In the genomic region with DNA sequence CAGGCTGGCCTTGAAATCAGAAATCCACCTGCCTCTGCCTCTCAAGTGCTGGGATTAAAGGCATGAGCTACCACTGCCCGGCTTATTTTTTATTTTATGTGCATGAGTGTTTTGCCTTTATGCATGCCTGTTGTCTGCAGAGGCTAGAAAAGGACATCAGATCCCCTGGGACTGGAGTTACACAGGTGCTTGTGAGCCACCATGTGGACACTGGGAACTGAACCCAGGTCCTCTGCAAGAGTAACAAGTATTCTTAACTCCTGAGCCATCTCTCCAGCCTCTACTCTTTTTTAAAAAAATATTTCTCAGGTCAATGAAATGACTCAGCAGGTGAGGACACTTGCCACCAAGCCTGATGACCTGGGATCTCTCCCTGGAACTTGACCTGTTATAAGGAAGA, we compare ENCODE assay signal across 24 mouse cellular contexts. TPM values are rescaled to one million over a fixed set of nuclear protein-coding genes. Genes with fewer than 3 reads are reported as not detected.
DNase-seq lines count a peak whose midpoint lies in the region; ATAC-seq and TF ChIP-seq lines count a peak whose summit lies in the region.
"Had no signal": no experiment of that assay in that cellular context is flagged by ENCODE, and none has a peak within 500 bp of the region (broad histone marks: within the 10 kb centered on the region; RNA-seq: fewer than 3 reads in every experiment).

No protein-coding gene starts in this region.

- no peak overlapping the region for H3K4me3 ChIP-seq in bone marrow macrophage, adult 2 months (ENCODE audit: insufficient read depth, low read length)
- no peak overlapping the region for H3K4me3 ChIP-seq in forebrain, embryonic 16.5 days (replicated peaks; ENCODE audit: low read length)
- H3K4me3 ChIP-seq: embryonic facial prominence, embryonic 13.5 days; embryonic facial prominence, embryonic 15.5 days; erythroblast, embryonic 14.5 days; forebrain, embryonic 10.5 days; forebrain, embryonic 12.5 days had no signal

- H3K4me1 ChIP-seq in bone marrow macrophage, adult 2 months (ENCODE audit: control insufficient read depth, insufficient read depth, low read length): peaks cover 34% of the 10 kb centered on the region
- no peaks in the 10 kb centered on the region for H3K4me1 ChIP-seq in forebrain, embryonic 16.5 days (replicated peaks; ENCODE audit: control insufficient read depth, insufficient read depth, low read length)
- H3K4me1 ChIP-seq: embryonic facial prominence, embryonic 13.5 days; embryonic facial prominence, embryonic 15.5 days; forebrain, embryonic 10.5 days; forebrain, embryonic 12.5 days had no signal

- 86% methylated on average over 1 of the region's 1 CpGs for WGBS in forebrain, embryonic 16.5 days

- peak overlapping the region; percentile 48; the same call in 1 of the 2 replicates for H3K27ac ChIP-seq in bone marrow macrophage, adult 2 months (ENCODE audit: insufficient read depth, low read depth, low read length)
- no peak overlapping the region for H3K27ac ChIP-seq in forebrain, embryonic 16.5 days (ENCODE audit: low read length)
- H3K27ac ChIP-seq: embryonic facial prominence, embryonic 13.5 days; embryonic facial prominence, embryonic 15.5 days; forebrain, embryonic 10.5 days; forebrain, embryonic 12.5 days had no signal

- no peaks in the 10 kb centered on the region for H3K36me3 ChIP-seq in forebrain, embryonic 16.5 days (ENCODE audit: control insufficient read depth, insufficient read depth)
- H3K36me3 ChIP-seq: embryonic facial prominence, embryonic 13.5 days; embryonic facial prominence, embryonic 15.5 days; forebrain, embryonic 10.5 days; forebrain, embryonic 12.5 days; G1E had no signal

- no peaks in the 10 kb centered on the region for H3K27me3 ChIP-seq in forebrain, embryonic 16.5 days (replicated peaks; ENCODE audit: control insufficient read depth, insufficient read depth, low read length)
- H3K27me3 ChIP-seq: embryonic facial prominence, embryonic 13.5 days; embryonic facial prominence, embryonic 15.5 days; forebrain, embryonic 12.5 days had no signal

- H3K9ac ChIP-seq in forebrain, embryonic 16.5 days (replicated peaks; ENCODE audit: low read depth, low read length): no peak overlapping the region
- H3K9ac ChIP-seq: embryonic facial prominence, embryonic 13.5 days; embryonic facial prominence, embryonic 15.5 days; forebrain, embryonic 12.5 days; forebrain, postnatal 0 days had no signal

- no peak for ATAC-seq in forebrain, embryonic 16.5 days
- ATAC-seq: activated CD4-positive, CD25-positive, alpha-beta regulatory T cell, adult 4 months; forebrain, postnatal 0 days; Patski had no signal

- H3K9me3 ChIP-seq in forebrain, embryonic 16.5 days (ENCODE audit: control insufficient read depth, low read length): no peaks in the 10 kb centered on the region
- H3K9me3 ChIP-seq: embryonic facial prominence, embryonic 13.5 days; embryonic facial prominence, embryonic 15.5 days; forebrain, embryonic 10.5 days; forebrain, embryonic 12.5 days; G1E had no signal

- TF ChIP-seq POLR2A in bone marrow macrophage, adult 2 months (IDR thresholded peaks at IDR 0.05; ENCODE audit: borderline replicate concordance, low read depth, low read length): no peak

- DNase-seq in heart, adult 11 months: peak; percentile 30
- no peak for DNase-seq in heart, adult 9 months (ENCODE audit: low spot score in 2 of 2)
- DNase-seq in right cerebral cortex, adult 2 months (ENCODE audit: low spot score in 2 of 2): no peak
- DNase-seq: adrenal gland, adult 8-10 months; adrenal gland, postnatal 14 days; adrenal gland, postnatal 36 days; cerebellum, adult 11 months; cerebellum, adult 18-20 months; cerebellum, adult 8-10 months; cerebellum, adult 9-11 months; cerebellum, postnatal 14 days; cerebellum, postnatal 36 days; embryo, embryonic 11 days; forebrain, postnatal 0 days had no signal

- no peak for TF ChIP-seq CTCF in bone marrow macrophage, adult 2 months (IDR thresholded peaks at IDR 0.05; ENCODE audit: low read depth, low read length)

- H3K4me2 ChIP-seq in forebrain, embryonic 16.5 days (ENCODE audit: low read length): no peak overlapping the region
- H3K4me2 ChIP-seq: embryonic facial prominence, embryonic 13.5 days; embryonic facial prominence, embryonic 15.5 days; forebrain, embryonic 12.5 days had no signal

RNA-seq across cellular contexts. Expression of gene Rc3h1, which starts 44.6 kb away (rescaled TPM):
- polyA plus RNA-seq in bone marrow macrophage, adult 2 months (2012; ENCODE audit: insufficient read depth, insufficient read length, missing spikeins): 20.1 and 23.0 TPM in 2 replicates
- polyA plus RNA-seq in forebrain, embryonic 16.5 days (2015; fragmentation: Nextera tagmentation; extraction: Ambion mirVana): 8.1 and 8.2 TPM in 2 replicates
